Mouse (Mus musculus): Measurements from ENCODE around the gene Gm42906. TPM values are rescaled to one million over a fixed set of nuclear protein-coding genes. Genes with fewer than 3 reads are reported as not detected.

The Gm42906 gene
- polyA plus RNA-seq, 1 experiment = not detected

GRCm38 (mm10) chr5:151034715-151035512 lies 393.0 kb downstream of the Gm42906 start:
- TF ChIP-seq POLR2A (IDR thresholded peaks at IDR 0.05; ENCODE audit: borderline replicate concordance, extremely low read depth, insufficient read depth, insufficient read length, poor library complexity, severe bottlenecking) (no peak), CTCF (IDR thresholded peaks at IDR 0.05; ENCODE audit: borderline replicate concordance, extremely low read depth, insufficient read depth, insufficient read length) (no peak)
- DNase-seq (ENCODE audit: low read depth) = peak; percentile 43

GRCm38 (mm10) chr5:151028906-151029305 lies 399.1 kb downstream of the Gm42906 start:
- peak; percentile 79 for DNase-seq (ENCODE audit: low read depth)
- TF ChIP-seq POLR2A (IDR thresholded peaks at IDR 0.05; ENCODE audit: borderline replicate concordance, extremely low read depth, insufficient read depth, insufficient read length, poor library complexity, severe bottlenecking) (no peak), CTCF (IDR thresholded peaks at IDR 0.05; ENCODE audit: borderline replicate concordance, extremely low read depth, insufficient read depth, insufficient read length) (no peak)

GRCm38 (mm10) chr5:151027171-151027570 lies 400.8 kb downstream of the Gm42906 start:
- peak; percentile 93 for DNase-seq (ENCODE audit: low read depth)
- no peak for TF ChIP-seq CTCF (IDR thresholded peaks at IDR 0.05; ENCODE audit: borderline replicate concordance, extremely low read depth, insufficient read depth, insufficient read length)
- no peak for TF ChIP-seq POLR2A (IDR thresholded peaks at IDR 0.05; ENCODE audit: borderline replicate concordance, extremely low read depth, insufficient read depth, insufficient read length, poor library complexity, severe bottlenecking)

DNA sequence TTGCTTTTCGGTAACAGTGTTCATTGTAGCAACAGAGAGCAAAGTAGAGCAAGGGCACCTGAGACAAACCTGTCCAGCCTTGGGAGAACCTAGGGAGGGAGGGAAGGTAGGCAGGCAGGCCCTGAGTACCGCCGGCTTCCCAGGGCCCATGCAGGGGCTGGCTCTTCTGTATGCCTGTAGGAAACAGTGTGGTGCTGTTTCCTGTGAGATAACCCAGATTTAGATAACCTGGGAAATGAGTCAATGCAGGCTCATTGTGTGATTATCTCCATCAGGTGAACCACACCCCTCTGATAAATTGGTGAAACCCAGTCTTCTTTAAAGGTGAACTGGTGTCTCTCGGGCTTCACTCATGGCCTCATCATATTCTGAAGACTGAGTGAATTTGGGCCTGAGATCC lies 401.9 kb downstream of the Gm42906 start:
- no peak for TF ChIP-seq CTCF (IDR thresholded peaks at IDR 0.05; ENCODE audit: borderline replicate concordance, extremely low read depth, insufficient read depth, insufficient read length)
- no peak for TF ChIP-seq POLR2A (IDR thresholded peaks at IDR 0.05; ENCODE audit: borderline replicate concordance, extremely low read depth, insufficient read depth, insufficient read length, poor library complexity, severe bottlenecking)
- DNase-seq (ENCODE audit: low read depth) = no peak

DNA sequence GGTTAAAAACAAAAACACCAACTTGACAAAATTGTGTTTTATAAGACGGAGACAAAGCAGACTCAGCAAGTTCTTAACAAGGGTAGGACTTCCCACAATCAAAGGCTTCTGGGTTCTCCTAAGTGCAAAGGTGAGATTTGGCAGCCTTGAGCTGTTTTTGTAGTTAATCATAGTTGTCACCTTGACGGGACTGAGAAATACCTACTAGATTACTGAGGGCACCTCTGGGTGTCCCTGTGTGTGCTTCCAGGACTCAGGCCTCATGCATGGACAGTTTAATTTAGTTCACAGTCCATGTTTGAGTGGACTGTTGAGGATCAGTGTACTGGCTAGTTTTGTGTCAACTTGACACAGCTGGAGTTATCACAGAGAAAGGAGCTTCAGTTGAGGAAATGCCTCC lies 403.5 kb downstream of the Gm42906 start:
- no peak for TF ChIP-seq CTCF (IDR thresholded peaks at IDR 0.05; ENCODE audit: borderline replicate concordance, extremely low read depth, insufficient read depth, insufficient read length)
- DNase-seq (ENCODE audit: low read depth) = no peak

DNA sequence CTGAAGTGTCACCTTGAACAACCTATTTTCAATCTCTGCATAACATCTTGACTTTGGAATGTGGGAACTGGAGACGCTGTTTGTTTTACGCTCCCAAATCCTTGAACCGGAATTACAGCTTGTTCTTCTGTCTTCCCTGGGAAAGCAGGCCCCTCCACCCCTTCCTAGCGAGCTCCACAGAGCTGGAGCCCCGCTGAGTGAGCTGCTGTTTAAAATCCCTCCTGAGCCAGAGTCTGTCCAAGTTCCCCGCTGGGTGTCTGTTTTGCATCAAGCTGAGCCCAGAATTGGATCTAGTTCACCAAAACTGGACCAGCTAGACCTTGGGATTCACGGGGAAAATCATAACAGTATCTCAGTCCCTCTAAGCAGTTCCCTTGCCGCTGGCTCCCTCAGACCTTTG lies 404.5 kb downstream of the Gm42906 start:
- DNase-seq (ENCODE audit: low read depth) = peak; percentile 66
- TF ChIP-seq CTCF (IDR thresholded peaks at IDR 0.05; ENCODE audit: borderline replicate concordance, extremely low read depth, insufficient read depth, insufficient read length) = no peak
- TF ChIP-seq POLR2A (IDR thresholded peaks at IDR 0.05; ENCODE audit: borderline replicate concordance, extremely low read depth, insufficient read depth, insufficient read length, poor library complexity, severe bottlenecking) = no peak

GRCm38 (mm10) chr5:151022939-151023338 lies 405.0 kb downstream of the Gm42906 start:
- DNase-seq (ENCODE audit: low read depth) = peak; percentile 67
- TF ChIP-seq POLR2A (IDR thresholded peaks at IDR 0.05; ENCODE audit: borderline replicate concordance, extremely low read depth, insufficient read depth, insufficient read length, poor library complexity, severe bottlenecking) (no peak), CTCF (IDR thresholded peaks at IDR 0.05; ENCODE audit: borderline replicate concordance, extremely low read depth, insufficient read depth, insufficient read length) (no peak)

DNA sequence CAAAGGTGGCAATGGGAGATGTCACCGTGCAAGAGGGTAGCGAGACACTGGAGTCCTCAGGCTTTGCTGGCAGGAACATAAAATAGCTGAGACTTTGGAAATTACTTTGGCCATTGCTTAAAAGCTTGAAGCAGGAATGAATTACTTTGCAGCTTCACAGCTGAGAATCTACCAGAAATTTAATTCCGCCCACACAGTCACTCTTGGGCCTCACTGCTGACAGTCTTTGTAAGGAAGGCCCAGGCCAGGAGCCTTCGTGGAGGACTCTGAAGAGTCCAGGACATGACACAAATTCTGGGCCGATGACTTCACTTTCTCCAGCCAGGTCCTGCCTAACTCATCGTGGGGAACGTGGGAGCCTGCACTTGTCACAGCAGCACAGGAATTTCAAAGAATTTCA lies 405.9 kb downstream of the Gm42906 start:
- DNase-seq (ENCODE audit: low read depth) = no peak
- no peak for TF ChIP-seq CTCF (IDR thresholded peaks at IDR 0.05; ENCODE audit: borderline replicate concordance, extremely low read depth, insufficient read depth, insufficient read length)
- no peak for TF ChIP-seq POLR2A (IDR thresholded peaks at IDR 0.05; ENCODE audit: borderline replicate concordance, extremely low read depth, insufficient read depth, insufficient read length, poor library complexity, severe bottlenecking)

DNA sequence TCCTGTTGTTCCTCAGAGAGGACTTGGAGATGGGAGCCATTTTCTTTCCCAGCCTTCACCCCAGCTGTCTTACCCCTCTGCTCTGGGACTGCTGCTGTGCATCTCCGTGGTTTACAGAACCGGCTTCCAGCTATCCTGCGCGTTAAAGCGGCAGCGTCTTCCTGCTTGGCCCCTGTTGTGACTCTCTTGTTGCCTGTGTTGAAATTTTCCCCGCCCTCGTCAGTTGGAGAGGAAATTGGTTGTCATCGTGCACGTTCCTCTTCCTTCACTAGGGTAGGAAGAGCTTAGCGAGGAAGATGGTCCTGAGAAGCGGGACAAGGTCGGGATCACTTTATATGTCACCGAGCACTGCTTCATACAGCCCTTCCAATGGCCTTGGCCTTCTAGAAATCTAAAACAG lies 407.1 kb downstream of the Gm42906 start:
- peak; percentile 2 for DNase-seq (ENCODE audit: low read depth)
- TF ChIP-seq CTCF (IDR thresholded peaks at IDR 0.05; ENCODE audit: borderline replicate concordance, extremely low read depth, insufficient read depth, insufficient read length) (no peak), POLR2A (IDR thresholded peaks at IDR 0.05; ENCODE audit: borderline replicate concordance, extremely low read depth, insufficient read depth, insufficient read length, poor library complexity, severe bottlenecking) (no peak)

DNA sequence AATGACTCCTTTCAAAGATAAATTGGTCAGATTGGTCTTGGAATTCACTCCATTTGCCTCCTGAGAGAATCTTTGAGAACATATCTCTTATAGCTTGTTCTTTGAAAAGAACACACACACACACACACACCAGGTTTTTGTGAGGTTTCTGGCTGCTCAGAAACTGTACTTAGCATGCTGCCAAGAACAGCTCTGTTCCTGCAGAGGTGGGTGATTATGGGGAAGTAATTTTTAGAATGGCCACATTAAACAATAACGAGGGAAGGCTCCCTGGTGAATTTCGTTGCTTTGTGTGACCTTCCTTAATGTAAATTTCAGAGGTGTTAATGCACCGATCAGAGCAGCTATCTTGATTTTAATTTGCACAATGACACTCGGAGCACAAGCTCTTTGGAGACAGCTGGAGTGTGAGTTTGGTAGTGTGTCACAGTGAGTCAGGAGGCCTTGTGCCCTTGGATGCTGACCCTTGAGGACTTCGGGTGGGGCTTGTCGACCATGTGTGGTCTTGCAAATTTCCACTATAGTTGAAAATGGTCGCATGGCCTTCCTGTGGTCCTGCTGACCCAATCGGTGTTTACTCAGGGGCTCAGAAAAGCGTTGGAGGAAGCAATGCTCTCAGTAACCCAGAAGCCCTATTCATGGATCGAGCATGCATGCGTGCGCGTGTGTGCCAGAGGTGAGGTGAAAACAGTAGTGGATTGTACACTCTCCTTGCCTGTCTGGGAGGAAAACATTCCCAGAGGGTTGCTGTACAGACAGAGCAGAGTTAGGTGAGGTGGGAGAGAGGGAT lies 407.7 kb downstream of the Gm42906 start:
- no peak for TF ChIP-seq POLR2A (IDR thresholded peaks at IDR 0.05; ENCODE audit: borderline replicate concordance, extremely low read depth, insufficient read depth, insufficient read length, poor library complexity, severe bottlenecking)
- TF ChIP-seq CTCF (IDR thresholded peaks at IDR 0.05; ENCODE audit: borderline replicate concordance, extremely low read depth, insufficient read depth, insufficient read length) = no peak
- DNase-seq (ENCODE audit: low read depth) = peak; percentile 39

- peak; percentile 19 for DNase-seq (ENCODE audit: low read depth)
- no peak for TF ChIP-seq CTCF (IDR thresholded peaks at IDR 0.05; ENCODE audit: borderline replicate concordance, extremely low read depth, insufficient read depth, insufficient read length)
- TF ChIP-seq POLR2A (IDR thresholded peaks at IDR 0.05; ENCODE audit: borderline replicate concordance, extremely low read depth, insufficient read depth, insufficient read length, poor library complexity, severe bottlenecking) = no peak
Observed at GRCm38 (mm10) chr5:151018959-151019358, 409.0 kb downstream of the Gm42906 start.

Measured in brain, embryonic 14.5 days (tissue).